Mouse (Mus musculus) induced T-regulatory cell, adult 2 months (primary cell): ENCODE results near the gene Fubp1.

Experiments used
- DNase-seq: peaks from one replicate; pipeline ENCODE4 v3.0.0-alpha.2; 2012; ENCODE audit warnings: low read depth

Fubp1 gene

DNA sequence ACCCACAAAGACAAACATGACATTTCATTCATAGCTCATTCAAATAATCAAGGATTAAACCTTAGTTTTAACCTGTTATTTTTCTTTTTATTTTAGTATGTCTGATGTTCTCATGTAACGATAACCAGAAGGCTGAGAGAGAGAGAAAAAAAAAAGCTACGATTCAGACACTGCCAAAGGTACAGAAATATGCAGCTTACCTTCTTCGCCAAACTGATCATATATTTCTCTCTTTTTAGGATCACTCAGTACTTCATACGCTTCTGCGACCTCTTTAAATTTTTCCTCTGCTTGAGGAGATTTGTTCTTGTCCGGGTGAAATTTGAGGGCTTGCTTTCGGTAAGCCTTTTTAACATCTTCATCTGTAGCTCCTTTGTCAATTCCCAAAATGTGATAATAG is 17.0 kb upstream of the Fubp1 start:
- DNase-seq: no peak

DNA sequence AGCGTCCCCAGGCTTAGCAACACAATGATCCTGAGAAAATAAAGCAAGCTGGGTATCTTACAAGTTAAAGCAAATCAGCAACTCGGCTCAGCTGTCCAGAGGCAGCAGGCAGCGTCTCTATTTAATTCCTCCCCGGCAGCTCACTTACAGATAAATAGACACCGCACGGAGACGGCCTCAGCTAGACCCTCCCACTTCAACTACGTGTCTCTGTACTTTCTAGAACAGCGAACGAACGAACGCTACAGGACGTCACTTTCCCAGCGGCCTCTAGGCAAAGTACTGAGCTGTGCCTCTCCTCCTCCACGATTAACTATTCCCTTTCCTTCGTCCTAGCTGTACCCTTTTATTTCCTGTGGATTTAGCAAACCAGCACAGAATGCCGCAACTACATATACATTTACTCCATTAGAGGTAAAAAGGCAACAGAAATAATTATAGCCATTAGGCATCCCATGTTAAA is 16.6 kb upstream of the Fubp1 start:
- peak; percentile 89 for DNase-seq

DNA sequence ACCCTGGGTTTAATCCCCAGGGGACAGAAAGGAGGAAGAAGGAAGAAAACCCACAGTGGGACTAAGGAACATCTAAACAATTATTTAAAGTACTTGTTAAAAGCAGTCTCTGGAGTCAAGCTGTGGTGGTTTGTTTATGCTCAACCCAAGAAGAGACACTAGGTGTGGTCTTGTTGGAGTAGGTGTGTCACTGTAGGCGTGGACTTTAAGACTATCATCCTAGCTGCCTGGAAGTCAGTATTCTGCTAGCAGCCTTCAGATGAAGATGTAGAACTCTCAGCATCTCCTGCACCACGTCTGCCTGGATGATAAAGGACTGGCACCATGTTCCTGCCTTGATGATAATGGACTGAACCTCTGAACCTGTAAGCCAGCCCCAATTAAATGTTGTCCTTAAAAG is 13.0 kb upstream of the Fubp1 start:
- DNase-seq: peak; percentile 37

DNA sequence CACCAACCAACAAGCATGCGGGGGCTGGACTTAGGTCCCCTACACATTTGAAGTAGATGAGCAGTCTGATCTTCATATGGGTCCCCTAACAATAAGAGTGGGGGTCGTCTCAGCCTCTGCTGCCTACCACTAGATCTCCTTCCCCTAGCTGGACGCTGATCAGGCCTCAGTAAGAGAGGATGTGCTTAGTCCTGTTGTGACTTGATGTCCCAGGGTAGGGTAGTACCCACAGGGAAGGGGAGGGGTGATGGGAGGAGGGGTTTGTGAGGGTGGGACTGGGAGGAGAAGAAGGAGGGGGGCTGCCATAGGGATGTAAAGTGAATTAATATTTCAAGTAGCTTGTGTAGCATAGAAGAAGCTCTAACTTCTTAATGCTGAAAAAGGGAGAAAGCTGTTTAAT is 11.1 kb upstream of the Fubp1 start:
- DNase-seq: no peak

DNA sequence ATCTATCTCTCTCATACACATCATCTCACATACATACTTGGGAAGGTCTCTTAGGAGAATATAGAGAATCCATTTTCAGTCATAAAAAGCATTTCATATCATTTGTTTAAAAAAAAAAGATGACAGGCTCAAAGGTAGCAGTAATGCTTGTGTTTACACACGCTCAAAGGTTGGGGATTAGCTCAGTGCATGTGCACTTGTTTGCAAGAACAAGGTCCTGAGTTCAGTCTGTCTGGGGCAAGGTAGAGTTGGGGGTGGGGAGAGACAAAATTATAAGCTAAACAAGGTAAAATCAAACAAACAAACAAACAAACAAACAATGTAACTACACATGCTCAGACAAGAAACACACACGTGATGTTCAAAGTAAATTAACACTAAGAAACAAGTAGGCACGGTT is 9.0 kb upstream of the Fubp1 start:
- no peak for DNase-seq

DNA sequence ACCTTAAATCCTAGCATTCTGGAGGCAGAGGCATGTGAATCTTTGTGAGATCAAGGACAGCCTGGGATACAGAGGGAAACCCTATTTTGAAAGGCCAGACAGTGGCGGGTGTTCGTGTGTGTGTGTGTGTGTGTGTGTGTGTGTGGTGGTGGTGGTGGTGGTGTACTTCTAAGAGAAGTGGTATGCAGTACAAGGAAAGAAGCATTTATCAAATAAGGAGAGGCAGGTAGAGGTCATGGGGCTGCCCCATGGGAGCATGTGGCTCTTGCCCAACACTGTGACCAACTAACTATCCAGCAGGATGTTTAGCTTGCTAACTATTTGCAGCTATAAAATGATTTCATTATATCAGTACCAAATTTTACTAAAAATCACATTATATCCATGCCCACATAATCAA is 8.6 kb upstream of the Fubp1 start:
- no peak for DNase-seq

DNA sequence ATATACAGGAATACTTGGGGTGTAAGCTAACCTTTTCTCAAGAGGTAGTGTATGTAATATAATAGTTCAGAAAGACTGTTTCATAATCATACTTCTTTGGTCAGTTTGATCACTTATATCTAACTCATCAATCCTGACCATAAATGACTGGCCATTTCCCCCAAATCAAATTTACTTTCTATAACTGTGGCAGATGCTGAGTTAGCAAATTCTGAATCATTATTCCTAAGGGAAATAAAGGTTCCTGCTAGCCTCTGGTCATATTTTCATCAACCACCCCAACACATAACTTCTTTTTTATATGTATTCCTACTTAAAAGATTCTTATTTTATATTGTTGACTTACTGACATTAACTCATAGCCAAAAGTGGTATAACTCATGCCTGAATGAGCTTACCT is 7.3 kb upstream of the Fubp1 start:
- DNase-seq: no peak

DNA sequence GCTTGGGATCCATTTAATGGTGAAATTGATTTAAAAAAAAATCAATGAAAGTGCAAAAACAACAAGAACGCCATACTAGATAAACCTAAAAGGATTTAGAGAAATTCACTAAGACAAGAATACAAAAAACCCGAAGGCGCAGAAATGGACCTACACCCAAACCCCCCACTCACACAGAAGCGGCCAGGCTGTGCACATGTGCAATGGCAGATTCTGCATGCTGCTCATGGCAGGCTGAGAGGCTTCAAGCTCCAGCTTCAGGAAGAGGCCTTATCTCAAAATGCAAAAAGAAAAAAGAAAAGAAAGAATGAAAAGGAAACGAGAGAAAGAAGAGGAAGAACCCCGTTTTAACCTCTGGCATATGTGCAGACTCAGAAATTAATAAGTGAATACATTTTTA is 6.8 kb upstream of the Fubp1 start:
- DNase-seq: no peak

DNA sequence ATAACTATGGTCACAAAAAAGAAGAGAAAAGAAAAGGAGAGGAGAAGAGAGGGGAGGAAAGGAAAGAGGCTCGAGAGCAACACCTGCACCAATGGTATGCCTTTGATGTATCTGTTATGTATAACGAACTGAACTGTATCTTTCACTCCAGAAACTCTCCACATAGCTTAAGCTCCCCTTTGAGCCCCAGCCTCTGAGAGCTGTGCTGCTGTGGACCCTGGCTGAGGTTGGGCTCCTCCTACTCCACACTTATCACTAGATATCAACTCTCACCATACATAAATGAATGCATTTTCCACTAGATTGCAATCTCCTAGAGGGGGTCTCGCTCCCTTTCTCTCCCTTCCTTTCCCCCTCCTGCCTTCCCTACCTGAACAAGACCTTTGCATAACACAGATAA is 6.2 kb upstream of the Fubp1 start:
- DNase-seq: no peak

DNA sequence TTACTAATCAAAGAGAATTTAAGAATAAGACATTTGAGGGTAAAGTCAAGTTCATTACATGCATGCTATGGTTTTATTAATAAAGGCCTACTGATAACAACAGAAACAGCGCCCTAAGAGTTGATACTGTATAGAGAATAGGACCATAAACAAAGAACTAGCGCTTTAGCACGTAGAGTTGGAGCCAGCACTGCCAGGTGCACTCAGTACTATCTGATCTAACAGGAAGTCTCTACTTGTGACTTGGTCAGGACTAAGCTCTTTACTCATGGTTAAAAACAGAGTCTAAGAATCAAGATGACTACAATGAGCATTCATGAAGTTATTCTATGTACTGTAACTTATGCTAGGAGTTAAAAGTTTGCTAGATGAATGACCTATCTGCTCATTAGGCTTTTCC is 5.6 kb upstream of the Fubp1 start:
- DNase-seq: no peak

DNA sequence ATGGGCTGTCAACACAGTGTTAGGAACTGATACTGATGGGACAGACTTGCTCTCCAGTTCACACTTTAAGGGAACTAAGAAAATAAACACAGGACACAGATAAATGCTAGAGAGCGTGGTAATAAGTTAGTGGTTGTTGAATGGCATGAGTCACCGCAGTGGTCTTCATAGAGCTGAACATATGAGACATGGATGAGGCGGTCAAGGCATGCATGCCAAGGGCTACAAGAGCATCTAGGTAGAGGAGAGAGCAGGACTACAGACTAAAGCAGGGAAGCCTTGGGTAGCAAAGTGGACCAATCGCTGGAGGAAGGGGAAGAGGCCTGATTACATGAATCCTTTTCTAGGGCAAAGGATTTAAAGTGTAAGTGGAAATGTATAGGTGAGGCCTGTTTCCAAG is 3.1 kb upstream of the Fubp1 start:
- DNase-seq: no peak

DNA sequence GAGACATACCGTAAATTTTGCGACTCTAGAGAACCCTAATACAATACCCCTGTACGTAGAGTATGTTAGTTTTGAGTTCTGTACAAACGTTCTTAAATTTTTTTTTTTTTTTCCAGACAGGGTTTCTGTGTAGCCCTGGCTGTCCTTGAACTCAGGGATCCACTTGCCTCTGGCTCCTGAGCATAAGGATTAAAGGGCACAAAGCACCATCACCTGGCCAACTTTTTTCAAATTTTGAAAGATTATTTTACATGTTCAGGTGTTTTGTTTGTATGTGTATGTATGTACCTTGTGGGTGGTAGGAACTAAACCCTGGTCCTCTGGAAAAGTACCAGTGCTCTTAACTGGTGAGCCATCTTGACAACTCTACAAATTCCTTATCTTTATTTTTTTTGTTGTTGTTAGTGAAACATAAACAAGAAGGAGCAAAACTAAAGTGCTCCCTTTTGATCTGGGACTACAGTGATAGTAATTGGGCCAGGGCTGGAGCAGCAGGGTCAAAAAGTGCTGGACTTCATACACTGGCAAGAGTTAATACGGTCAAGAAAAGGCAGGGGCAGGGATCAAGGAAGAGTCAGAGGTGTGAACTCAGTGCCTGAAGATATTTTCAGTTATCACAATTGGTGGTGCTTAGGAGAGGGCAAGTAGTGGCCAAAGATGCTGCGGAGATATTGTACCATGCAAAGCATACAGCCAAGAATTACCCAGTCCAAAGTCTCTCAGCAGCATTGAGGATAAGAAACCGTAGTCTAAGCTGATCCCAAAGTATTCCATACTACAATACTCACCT is 1.9 kb upstream of the Fubp1 start:
- DNase-seq: no peak

DNA sequence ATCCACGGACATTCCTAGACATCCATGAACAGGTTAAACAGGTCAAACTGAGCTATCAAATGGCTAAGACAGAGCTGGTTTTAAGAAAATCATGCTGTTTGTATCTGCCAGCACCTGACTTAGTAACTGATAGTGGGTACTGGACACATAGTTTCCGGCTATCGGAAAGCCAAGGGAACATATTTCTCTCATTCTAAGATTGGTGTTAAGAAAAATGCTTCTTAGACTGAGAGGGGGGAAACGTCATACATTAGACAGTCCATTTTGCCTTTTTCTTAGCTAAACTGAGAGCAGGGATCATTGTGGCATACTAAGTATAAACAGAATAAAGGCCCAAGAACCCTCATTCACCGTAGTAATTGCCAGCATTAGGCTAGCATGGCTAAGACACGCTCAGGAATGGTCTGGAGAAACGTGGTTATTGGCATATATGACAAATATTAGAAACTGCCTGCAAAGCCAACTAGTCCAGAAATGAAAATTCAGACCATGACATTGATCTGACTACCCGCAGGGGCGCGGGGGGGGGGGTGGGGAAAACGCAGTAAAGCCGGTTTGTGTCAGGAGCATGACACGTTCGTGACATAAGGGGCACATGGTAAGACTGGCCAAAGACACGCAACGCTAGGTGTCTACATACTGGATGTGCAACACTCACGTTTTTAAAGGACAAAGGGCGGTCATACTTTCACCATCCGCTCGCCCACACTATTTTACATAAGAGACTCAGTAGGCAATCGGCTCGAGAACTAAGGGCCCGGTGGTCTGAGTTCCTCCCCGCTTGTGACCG is 850 bp upstream of the Fubp1 start:
- peak; percentile 75 for DNase-seq

DNA sequence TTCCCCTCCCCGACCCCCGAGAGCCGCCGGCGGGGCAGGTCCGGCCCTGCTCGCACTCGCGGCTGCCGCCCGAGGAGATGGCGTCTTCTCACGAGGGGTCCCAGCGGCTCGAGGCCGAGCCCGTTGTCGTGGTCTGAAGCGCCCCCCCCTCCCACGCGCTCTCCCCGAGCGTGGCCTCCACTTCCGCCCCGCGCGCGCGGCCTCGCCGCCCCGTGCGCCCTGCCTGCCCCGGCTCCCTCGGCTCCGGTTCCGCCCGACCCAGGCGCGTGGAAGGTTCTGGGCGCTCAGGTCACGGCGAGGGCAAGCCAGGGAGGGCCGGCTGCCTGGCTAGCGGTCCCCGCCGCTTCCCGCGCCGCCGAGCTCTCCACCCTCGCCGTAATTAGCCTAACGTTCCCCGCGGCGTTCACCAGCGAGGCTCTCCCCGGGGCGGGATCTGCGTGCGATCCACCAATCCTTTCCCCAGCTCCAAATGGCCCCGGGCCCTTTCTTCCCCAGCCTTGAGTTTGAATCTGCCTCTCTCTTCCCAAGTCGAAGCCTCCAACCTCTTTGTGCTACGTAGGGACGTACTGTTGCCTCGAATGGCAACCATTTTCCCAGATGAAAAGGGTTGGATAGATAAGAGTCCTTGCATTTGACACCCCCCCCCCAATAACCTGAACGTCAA is 638 bp downstream of the Fubp1 start:
- DNase-seq: peak; percentile 81

DNA sequence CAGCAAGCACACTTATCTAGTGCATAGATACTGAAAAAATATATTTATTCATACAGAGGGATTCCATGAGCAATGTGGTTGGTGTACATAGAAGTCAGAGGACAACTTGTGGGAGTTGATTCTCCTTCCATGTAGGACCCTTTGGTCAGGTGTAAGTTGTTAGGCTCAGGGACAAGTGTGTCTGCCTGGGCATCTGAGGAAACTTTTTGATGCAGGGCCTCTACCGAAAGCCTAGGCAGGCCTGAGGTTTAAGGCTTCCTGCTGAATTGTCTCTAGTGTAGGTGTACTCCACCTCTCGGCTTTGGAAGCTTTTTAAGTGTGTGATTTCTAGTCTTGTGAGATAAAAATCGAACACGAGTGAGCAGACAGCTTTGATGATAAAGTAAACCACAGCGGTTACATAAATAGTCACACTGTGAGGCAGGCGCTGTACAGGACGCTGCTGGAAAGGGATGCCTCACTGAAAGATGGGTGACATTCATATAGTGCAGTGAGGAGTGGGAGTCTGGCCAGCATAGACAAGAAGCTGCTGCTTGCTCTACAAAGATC is 1.6 kb downstream of the Fubp1 start:
- DNase-seq: peak; percentile 82

DNA sequence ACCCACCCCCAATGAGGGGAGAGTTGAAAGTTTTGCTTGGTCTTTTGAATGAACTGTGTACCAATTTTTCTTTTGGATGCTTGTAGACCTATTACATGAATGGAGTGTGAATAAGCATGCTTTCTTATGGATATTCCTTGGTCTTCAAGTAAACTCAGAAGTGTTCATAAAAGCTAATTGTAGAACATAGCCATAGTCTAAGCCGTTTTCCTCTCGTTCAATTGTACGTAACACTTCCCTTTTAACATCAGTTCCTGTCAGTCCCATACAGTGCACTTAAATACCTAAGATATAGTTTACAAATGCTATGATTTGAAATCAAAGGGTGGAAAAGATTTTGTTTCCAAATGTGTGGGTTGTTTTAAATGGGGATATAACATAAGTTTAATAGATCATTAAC is 3.2 kb downstream of the Fubp1 start:
- peak; percentile 24 for DNase-seq

DNA sequence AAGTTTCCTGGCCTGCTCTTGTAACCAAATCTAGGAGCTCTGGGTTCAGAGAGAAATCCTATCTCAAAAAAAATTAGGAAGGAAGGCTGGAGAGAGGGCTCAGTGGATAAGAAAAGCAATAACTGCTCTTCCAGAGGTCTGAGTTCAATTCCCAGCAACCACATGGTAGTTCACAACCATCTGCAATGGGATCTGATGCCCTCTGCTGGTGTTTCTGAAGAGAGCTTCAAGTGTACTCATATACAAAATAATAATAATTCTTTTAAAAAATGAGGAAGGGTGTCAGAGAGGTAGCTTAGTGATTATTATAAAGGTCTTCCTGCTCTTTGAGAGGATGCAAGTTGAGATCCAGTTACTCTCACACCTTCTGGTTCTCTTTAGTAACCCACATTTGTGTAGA is 14.7 kb downstream of the Fubp1 start:
- no peak for DNase-seq

DNA sequence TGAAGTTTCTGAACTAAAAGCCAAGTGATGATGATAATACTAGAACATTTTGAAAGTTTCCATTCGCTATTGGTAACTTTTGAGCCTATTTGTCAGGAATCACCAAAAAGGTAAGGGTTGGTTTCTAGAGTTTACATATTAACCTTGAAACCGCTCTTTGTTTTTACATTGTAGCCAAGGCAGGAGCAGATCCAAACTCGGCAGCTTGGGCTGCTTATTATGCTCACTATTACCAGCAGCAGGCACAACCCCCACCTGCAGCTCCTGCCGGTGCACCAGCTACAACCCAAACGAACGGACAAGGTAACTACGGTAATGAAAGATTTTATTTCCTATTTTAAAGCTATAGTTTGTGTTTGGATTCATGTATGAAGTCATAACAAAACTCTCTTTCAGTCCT is 15.7 kb downstream of the Fubp1 start:
- no peak for DNase-seq

DNA sequence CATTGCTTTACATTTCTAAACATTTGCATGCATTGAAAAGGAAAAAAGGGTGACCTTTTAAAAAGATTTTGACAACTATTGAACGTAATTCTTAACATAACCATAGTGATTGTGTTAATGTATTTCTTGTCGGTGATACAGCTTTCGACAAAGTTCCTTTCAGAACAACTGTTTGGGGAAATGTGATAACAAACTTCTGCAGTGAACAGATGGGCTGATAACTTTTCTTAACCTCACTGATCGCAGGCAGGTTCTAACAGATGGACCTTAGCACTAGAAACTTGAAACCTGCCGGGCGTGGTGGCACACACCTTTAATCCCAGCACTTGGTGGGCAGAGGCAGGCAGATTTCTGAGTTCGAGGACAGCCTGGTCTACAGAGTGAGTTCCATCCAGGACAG is 18.6 kb downstream of the Fubp1 start:
- DNase-seq: no peak

DNA sequence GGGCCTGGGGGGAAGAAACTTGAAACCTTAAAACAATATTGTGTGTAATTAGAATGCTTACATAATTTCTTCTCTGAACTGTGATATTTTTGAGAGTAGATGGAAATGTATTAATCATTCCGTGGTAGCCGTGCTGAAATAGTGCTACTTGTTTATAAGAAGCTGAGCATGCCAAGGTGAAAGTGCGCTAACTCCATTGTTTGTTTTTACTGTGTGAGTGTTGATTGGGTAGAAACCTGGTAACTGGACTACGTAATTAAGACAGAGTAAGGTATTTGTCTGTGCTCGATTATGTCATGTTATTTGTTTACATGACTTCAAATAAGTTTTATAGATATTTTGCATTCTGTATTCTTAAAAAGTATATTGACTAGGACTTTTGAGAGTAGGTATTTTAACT is 19.0 kb downstream of the Fubp1 start:
- no peak for DNase-seq

DNA sequence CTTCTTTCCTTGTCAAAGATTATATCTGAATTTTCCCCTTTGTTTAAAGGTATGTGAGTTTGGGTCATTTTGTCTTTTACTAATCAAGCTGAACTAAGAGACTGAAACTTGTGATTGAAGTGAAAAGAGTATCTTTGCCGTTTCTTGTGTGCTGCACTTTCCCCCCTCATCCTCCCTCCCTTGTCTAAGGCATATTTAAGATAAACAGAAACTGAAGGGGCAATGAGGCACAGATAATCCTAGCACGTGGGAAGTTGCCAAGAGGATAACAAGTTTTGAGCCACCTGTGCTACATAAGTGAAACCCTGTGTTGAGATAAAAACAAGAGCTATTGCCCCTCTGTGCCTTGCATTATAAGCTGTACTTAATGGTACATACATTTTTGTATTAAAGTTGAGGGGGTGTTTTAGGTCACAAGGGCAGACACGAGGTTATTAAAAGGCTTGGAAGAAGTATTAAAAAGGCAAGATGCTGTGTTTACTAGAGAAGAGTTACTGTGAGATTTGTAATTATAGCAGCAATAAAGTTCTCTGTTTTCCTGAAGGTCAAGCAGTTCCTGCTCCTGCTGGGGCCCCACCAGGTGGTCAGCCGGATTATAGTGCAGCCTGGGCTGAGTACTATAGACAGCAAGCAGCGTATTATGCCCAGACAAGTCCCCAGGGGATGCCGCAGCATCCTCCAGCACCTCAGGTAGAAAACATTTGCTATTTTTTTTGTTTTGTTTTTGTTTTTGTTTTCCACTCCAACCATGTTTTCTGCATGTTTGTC is 21.3 kb downstream of the Fubp1 start:
- DNase-seq: no peak

DNA sequence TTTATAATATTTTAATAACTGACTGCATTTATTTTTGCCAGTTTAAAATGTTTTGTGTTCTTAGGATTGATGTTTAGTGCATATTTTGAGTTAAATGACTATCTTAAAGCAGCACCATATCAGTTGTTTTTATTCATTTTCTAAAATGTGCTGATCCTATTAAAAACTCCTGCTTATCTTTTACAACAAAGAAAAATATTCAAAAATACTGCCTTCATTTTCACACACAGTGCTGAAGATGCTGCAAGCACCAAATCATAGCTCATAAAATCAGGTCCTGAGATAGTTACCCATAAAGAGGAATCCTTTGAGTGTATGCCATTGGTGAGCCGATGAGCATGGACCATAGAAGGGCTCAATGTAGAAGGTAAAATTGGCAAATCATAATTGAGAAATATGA is 25.0 kb downstream of the Fubp1 start:
- no peak for DNase-seq
